Mouse (Mus musculus): ENCODE measurements at regions not wholly inside any gene's neighbourhood (a gene's known extent, or its start where the extent isn't known, plus 50 kb on each side); places are given as distances from the start of the nearest gene placed in this dataset.

- Histone ChIP-seq H3K27me3 (ENCODE audit: control insufficient read depth, insufficient read depth, low read length) (no peaks in the 10 kb centered on the region), H3K27ac (replicated peaks) (no peak overlapping the region), H3K9ac (ENCODE audit: low read length) (no peak overlapping the region), H3K9me3 (ENCODE audit: control insufficient read depth, low read length) (no peaks in the 10 kb centered on the region), H3K36me3 (ENCODE audit: control insufficient read depth, insufficient read depth, low read length) (no peaks in the 10 kb centered on the region), H3K4me1 (replicated peaks; ENCODE audit: control insufficient read depth, insufficient read depth) (no peaks in the 10 kb centered on the region), H3K4me2 (replicated peaks; ENCODE audit: low read depth) (no peak overlapping the region), H3K4me3 (ENCODE audit: low read depth, low read length) (no peak overlapping the region)
- no peak for DNase-seq (ENCODE audit: low spot score)
- TF ChIP-seq EP300 (optimal IDR thresholded peaks at IDR 0.05) (no peak), CTCF (IDR thresholded peaks at IDR 0.05; ENCODE audit: low read depth) (no peak)
- ATAC-seq (ENCODE audit: low FRiP score, low TSS enrichment): no peak
- 19% methylated on average over 1 of the region's 1 CpGs for WGBS
These were observed 279.0 kb downstream of the Pdha2 start for GRCm38 (mm10) chr3:140933156-140933555.

GRCm38 (mm10) chr3:140926689-140927088 lies 285.5 kb downstream of the Pdha2 start:
- no peaks in the 10 kb centered on the region for H3K9me3 ChIP-seq (ENCODE audit: control insufficient read depth, low read length)
- no peaks in the 10 kb centered on the region for H3K4me1 ChIP-seq (replicated peaks; ENCODE audit: control insufficient read depth, insufficient read depth)
- H3K36me3 ChIP-seq (ENCODE audit: control insufficient read depth, insufficient read depth, low read length): no peaks in the 10 kb centered on the region
- TF ChIP-seq CTCF (IDR thresholded peaks at IDR 0.05; ENCODE audit: low read depth) (no peak), EP300 (optimal IDR thresholded peaks at IDR 0.05) (no peak)
- no peak overlapping the region for H3K9ac ChIP-seq (ENCODE audit: low read length)
- no peak for DNase-seq (ENCODE audit: low spot score)
- no peak overlapping the region for H3K4me3 ChIP-seq (ENCODE audit: low read depth, low read length)
- H3K27me3 ChIP-seq (ENCODE audit: control insufficient read depth, insufficient read depth, low read length): no peaks in the 10 kb centered on the region
- H3K4me2 ChIP-seq (replicated peaks; ENCODE audit: low read depth): no peak overlapping the region
- H3K27ac ChIP-seq (replicated peaks): no peak overlapping the region
- 91% methylated on average over 5 of the region's 5 CpGs for WGBS
- ATAC-seq (ENCODE audit: low FRiP score, low TSS enrichment): no peak

- WGBS: 79% methylated on average over 4 of the region's 4 CpGs
- TF ChIP-seq CTCF (IDR thresholded peaks at IDR 0.05; ENCODE audit: low read depth) (no peak), EP300 (optimal IDR thresholded peaks at IDR 0.05) (no peak)
- no peak overlapping the region for H3K9ac ChIP-seq (ENCODE audit: low read length)
- H3K27ac ChIP-seq (replicated peaks): no peak overlapping the region
- no peaks in the 10 kb centered on the region for H3K9me3 ChIP-seq (ENCODE audit: control insufficient read depth, low read length)
- ATAC-seq (ENCODE audit: low FRiP score, low TSS enrichment) (no peak), DNase-seq (ENCODE audit: low spot score) (no peak)
- H3K4me2 ChIP-seq (replicated peaks; ENCODE audit: low read depth): no peak overlapping the region
- H3K4me1 ChIP-seq (replicated peaks; ENCODE audit: control insufficient read depth, insufficient read depth): no peaks in the 10 kb centered on the region
- H3K27me3 ChIP-seq (ENCODE audit: control insufficient read depth, insufficient read depth, low read length): no peaks in the 10 kb centered on the region
- no peak overlapping the region for H3K4me3 ChIP-seq (ENCODE audit: low read depth, low read length)
- no peaks in the 10 kb centered on the region for H3K36me3 ChIP-seq (ENCODE audit: control insufficient read depth, insufficient read depth, low read length)
These were observed 335.8 kb downstream of the Pdha2 start for GRCm38 (mm10) chr3:140876201-140876895.

- H3K36me3 ChIP-seq (ENCODE audit: control insufficient read depth, insufficient read depth, low read length): no peaks in the 10 kb centered on the region
- no peak overlapping the region for H3K4me2 ChIP-seq (replicated peaks; ENCODE audit: low read depth)
- DNase-seq (ENCODE audit: low spot score) (no peak), ATAC-seq (ENCODE audit: low FRiP score, low TSS enrichment) (no peak)
- H3K4me1 ChIP-seq (replicated peaks; ENCODE audit: control insufficient read depth, insufficient read depth): no peaks in the 10 kb centered on the region
- H3K27ac ChIP-seq (replicated peaks): no peak overlapping the region
- TF ChIP-seq EP300 (optimal IDR thresholded peaks at IDR 0.05) (no peak), CTCF (IDR thresholded peaks at IDR 0.05; ENCODE audit: low read depth) (no peak)
- H3K9me3 ChIP-seq (ENCODE audit: control insufficient read depth, low read length): no peaks in the 10 kb centered on the region
- H3K9ac ChIP-seq (ENCODE audit: low read length): no peak overlapping the region
- WGBS: 60% methylated on average over 4 of the region's 4 CpGs
- no peak overlapping the region for H3K4me3 ChIP-seq (ENCODE audit: low read depth, low read length)
- H3K27me3 ChIP-seq (ENCODE audit: control insufficient read depth, insufficient read depth, low read length): no peaks in the 10 kb centered on the region
These were observed 336.5 kb downstream of the Pdha2 start for GRCm38 (mm10) chr3:140875500-140876200.

- WGBS: 82% methylated on average over 9 of the region's 9 CpGs
- Histone ChIP-seq H3K4me3 (ENCODE audit: low read depth, low read length) (no peak overlapping the region), H3K27me3 (ENCODE audit: control insufficient read depth, insufficient read depth, low read length) (no peaks in the 10 kb centered on the region), H3K9me3 (ENCODE audit: control insufficient read depth, low read length) (no peaks in the 10 kb centered on the region), H3K27ac (replicated peaks) (no peak overlapping the region), H3K4me2 (replicated peaks; ENCODE audit: low read depth) (no peak overlapping the region), H3K9ac (ENCODE audit: low read length) (no peak overlapping the region), H3K4me1 (replicated peaks; ENCODE audit: control insufficient read depth, insufficient read depth) (no peaks in the 10 kb centered on the region), H3K36me3 (ENCODE audit: control insufficient read depth, insufficient read depth, low read length) (no peaks in the 10 kb centered on the region)
- TF ChIP-seq EP300 (optimal IDR thresholded peaks at IDR 0.05) (no peak), CTCF (IDR thresholded peaks at IDR 0.05; ENCODE audit: low read depth) (no peak)
- ATAC-seq (ENCODE audit: low FRiP score, low TSS enrichment) (no peak), DNase-seq (ENCODE audit: low spot score) (no peak)
These were observed 337.9 kb downstream of the Pdha2 start for GRCm38 (mm10) chr3:140874070-140874895.

Measured in stomach, postnatal 0 days (tissue).